In genomic region chr9:22003163-22003554, GRCm38 (mm10) we compare ENCODE assay signal across 7 mouse cellular contexts. TPM values are rescaled to one million over a fixed set of nuclear protein-coding genes. Genes with fewer than 3 reads are reported as not detected.
DNase-seq lines count a peak whose midpoint lies in the region; ATAC-seq and TF ChIP-seq lines count a peak whose summit lies in the region.

No protein-coding gene starts in this region.

- peak; percentile 48 for ATAC-seq in erythroblast, adult 5-6 weeks (replicated peaks; ENCODE audit: low FRiP score, poor library complexity, severe bottlenecking)
- ATAC-seq in intestine, postnatal 0 days: peak; percentile 19

- H3K4me2 ChIP-seq in intestine, postnatal 0 days (replicated peaks; ENCODE audit: low read depth): peak overlapping the region; percentile 80

- no peak for TF ChIP-seq CTCF in bone marrow, adult 2 months (IDR thresholded peaks at IDR 0.05; ENCODE audit: control insufficient read depth, insufficient read depth, low read length)
- no peak for TF ChIP-seq CTCF in intestine, postnatal 0 days (IDR thresholded peaks at IDR 0.05; ENCODE audit: low read depth)

- peaks cover 3% of the 10 kb centered on the region for H3K4me1 ChIP-seq in bone marrow, adult 2 months (ENCODE audit: control insufficient read depth, insufficient read depth, low read length)
- H3K4me1 ChIP-seq in intestine, postnatal 0 days (replicated peaks; ENCODE audit: control insufficient read depth, insufficient read depth, low read length): peaks cover 4% of the 10 kb centered on the region

- under 1% methylated on average over 18 of the region's 18 CpGs for WGBS in bone marrow, adult 2 months
- under 1% methylated on average over 18 of the region's 18 CpGs for WGBS in intestine, postnatal 0 days

- H3K27ac ChIP-seq in bone marrow, adult 2 months (ENCODE audit: control insufficient read depth, insufficient read depth, low read depth, low read length, poor library complexity): peak overlapping the region; percentile 17
- peak overlapping the region; percentile 82 for H3K27ac ChIP-seq in intestine, postnatal 0 days (ENCODE audit: low read depth, low read length)

- no peaks in the 10 kb centered on the region for H3K9me3 ChIP-seq in intestine, postnatal 0 days (ENCODE audit: control insufficient read depth)

- peak; percentile 47 to 58 for DNase-seq in left cerebral cortex, postnatal 14 days (ENCODE audit: low spot score in 2 of 2)
- no peak for DNase-seq in left cerebral cortex, postnatal 36 days (ENCODE audit: low spot score in 2 of 2)
- DNase-seq in lung, postnatal 36 days: peak; percentile 35
- peak; percentile 65 for DNase-seq in thymus, postnatal 4 days

- intact Hi-C loops in left cerebral cortex, postnatal 14 days (cut with DNase I): loop anchor here (5.0 kb wide), 1 partner anchor 41 kb away; the partner anchor contains the start of gene Epor
- intact Hi-C loops in left cerebral cortex, postnatal 36 days (cut with DNase I): loop anchor here (2.0 kb wide), 1 partner anchor 48 kb away; the partner anchor contains the start of gene Swsap1

- H3K27me3 ChIP-seq in intestine, postnatal 0 days (replicated peaks; ENCODE audit: control insufficient read depth, insufficient read depth, low read length): no peaks in the 10 kb centered on the region

- peak overlapping the region; percentile 88 for H3K4me3 ChIP-seq in bone marrow, adult 2 months (replicated peaks; ENCODE audit: control insufficient read depth, low read depth, low read length)
- peak overlapping the region; percentile 70 for H3K4me3 ChIP-seq in intestine, postnatal 0 days (ENCODE audit: low read depth, low read length)

- peak overlapping the region; percentile 59 for H3K9ac ChIP-seq in intestine, postnatal 0 days (ENCODE audit: low read depth, low read length)

- no peak for TF ChIP-seq POLR2A in bone marrow, adult 2 months (IDR thresholded peaks at IDR 0.05; ENCODE audit: borderline replicate concordance, control insufficient read depth, low read depth, low read length)

- H3K36me3 ChIP-seq in intestine, postnatal 0 days (ENCODE audit: control insufficient read depth, insufficient read depth): peaks cover 35% of the 10 kb centered on the region

RNA-seq across cellular contexts. Expression of gene Prkcsh, which starts 0.6 kb away (rescaled TPM):
- 100 to 1,000 TPM in 1 of 2 experiments, 10 to 100 TPM in 1; 98.9 to 102 TPM for total RNA-seq in left cerebral cortex, postnatal 14 days (2021)
- 10 to 100 TPM; 92.6 to 98.6 TPM for total RNA-seq in left cerebral cortex, postnatal 36 days (2021)
- polyA plus RNA-seq in bone marrow, adult 2 months (2011; ENCODE audit: insufficient read depth, insufficient read length, low replicate concordance, missing spikeins): 20.8 and 35.2 TPM in 2 replicates
- total RNA-seq in erythroblast, adult 5-6 weeks (2015; ENCODE audit: low replicate concordance): 13.1 and 13.4 TPM in 2 replicates
- 20.2 and 25.0 TPM in 2 replicates for total RNA-seq in erythroblast, adult 5-6 weeks (2017; ENCODE audit: low replicate concordance)
- 98.6 and 104 TPM in 2 replicates for polyA plus RNA-seq in intestine, postnatal 0 days (2015; fragmentation: Nextera tagmentation; extraction: Ambion mirVana)

RNA-seq across cellular contexts. Expression of gene Ccdc151, which starts 0.7 kb away (rescaled TPM):
- 1 to 10 TPM; 7.3 to 7.7 TPM for total RNA-seq in left cerebral cortex, postnatal 14 days (2021)
- total RNA-seq in left cerebral cortex, postnatal 36 days (2021): 10 to 100 TPM in 1 of 2 experiments, 1 to 10 TPM in 1; 6.8 to 10.0 TPM
- not detected in 2 replicates for polyA plus RNA-seq in bone marrow, adult 2 months (2011; ENCODE audit: insufficient read depth, insufficient read length, low replicate concordance, missing spikeins)
- 4.2 TPM in 1 of 2 replicates, not detected in the other for total RNA-seq in erythroblast, adult 5-6 weeks (2015; ENCODE audit: low replicate concordance)
- total RNA-seq in erythroblast, adult 5-6 weeks (2017; ENCODE audit: low replicate concordance): 0.84 and 0.85 TPM in 2 replicates
- polyA plus RNA-seq in intestine, postnatal 0 days (2015; fragmentation: Nextera tagmentation; extraction: Ambion mirVana): 0.22 and 0.35 TPM in 2 replicates

RNA-seq across cellular contexts. Expression of gene Rgl3, which starts 13.9 kb away (rescaled TPM):
- total RNA-seq in left cerebral cortex, postnatal 14 days (2021): 1 to 10 TPM; 1.7 to 2.4 TPM
- total RNA-seq in left cerebral cortex, postnatal 36 days (2021): 1 to 10 TPM; 1.7 to 2.5 TPM
- polyA plus RNA-seq in bone marrow, adult 2 months (2011; ENCODE audit: insufficient read depth, insufficient read length, low replicate concordance, missing spikeins): 1.6 and 5.0 TPM in 2 replicates
- not detected in 2 replicates for total RNA-seq in erythroblast, adult 5-6 weeks (2015; ENCODE audit: low replicate concordance)
- total RNA-seq in erythroblast, adult 5-6 weeks (2017; ENCODE audit: low replicate concordance): not detected in 2 replicates
- polyA plus RNA-seq in intestine, postnatal 0 days (2015; fragmentation: Nextera tagmentation; extraction: Ambion mirVana): 2.1 and 2.5 TPM in 2 replicates

RNA-seq across cellular contexts. Expression of gene Epor, which starts 39.9 kb away (rescaled TPM):
- 1 to 10 TPM; 1.4 to 3.4 TPM for total RNA-seq in left cerebral cortex, postnatal 14 days (2021)
- total RNA-seq in left cerebral cortex, postnatal 36 days (2021): 10 to 100 TPM in 1 of 2 experiments, 1 to 10 TPM in 1; 7.7 to 11.6 TPM
- polyA plus RNA-seq in bone marrow, adult 2 months (2011; ENCODE audit: insufficient read depth, insufficient read length, low replicate concordance, missing spikeins): 103 and 152 TPM in 2 replicates
- total RNA-seq in erythroblast, adult 5-6 weeks (2015; ENCODE audit: low replicate concordance): 68.1 and 70.3 TPM in 2 replicates
- 70.3 and 91.0 TPM in 2 replicates for total RNA-seq in erythroblast, adult 5-6 weeks (2017; ENCODE audit: low replicate concordance)
- 3.2 and 3.8 TPM in 2 replicates for polyA plus RNA-seq in intestine, postnatal 0 days (2015; fragmentation: Nextera tagmentation; extraction: Ambion mirVana)

RNA-seq across cellular contexts. Expression of gene Swsap1, which starts 47.6 kb away (rescaled TPM):
- total RNA-seq in left cerebral cortex, postnatal 14 days (2021): 10 to 100 TPM; 14.4 to 15.0 TPM
- 10 to 100 TPM; 14.8 to 15.2 TPM for total RNA-seq in left cerebral cortex, postnatal 36 days (2021)
- 4.2 and 5.7 TPM in 2 replicates for polyA plus RNA-seq in bone marrow, adult 2 months (2011; ENCODE audit: insufficient read depth, insufficient read length, low replicate concordance, missing spikeins)
- 0.58 and 1.5 TPM in 2 replicates for total RNA-seq in erythroblast, adult 5-6 weeks (2015; ENCODE audit: low replicate concordance)
- 3.8 and 6.6 TPM in 2 replicates for total RNA-seq in erythroblast, adult 5-6 weeks (2017; ENCODE audit: low replicate concordance)
- 4.6 and 4.8 TPM in 2 replicates for polyA plus RNA-seq in intestine, postnatal 0 days (2015; fragmentation: Nextera tagmentation; extraction: Ambion mirVana)

Comparison
In these comparisons a context has a peak if more than half of its experiments do, and no peak if none do; other contexts are left out.
1. DNase-seq: peak in left cerebral cortex, postnatal 14 days (2 of 2), lung, postnatal 36 days (single experiment) and thymus, postnatal 4 days (single experiment); none in left cerebral cortex, postnatal 36 days (0 of 2).